Mouse (Mus musculus) neural tube, embryonic 14.5 days (tissue): Measurements from ENCODE around the gene Ift22. TPM values are rescaled to one million over a fixed set of nuclear protein-coding genes. Genes with fewer than 3 reads are reported as not detected.

ENCODE experiments used
- ATAC-seq: fragments of 200-750 bp; cut with Nextera tagmentation; 2 replicates; pipeline ENCODE4 v1.8.0; 2017; ENCODE audit warnings: low read depth, mild to moderate bottlenecking, moderate TSS enrichment, moderate library complexity
- H3K27ac ChIP-seq: fragments of 300-500 bp; sonication (generic); 2 replicates; pipeline ENCODE4 v1.5.1; 2014; ENCODE audit warnings: low read depth, mild to moderate bottlenecking, control low read depth, low read length, moderate library complexity, mixed read lengths
- H3K27me3 ChIP-seq: fragments of 300-500 bp; sonication (generic); 2 replicates; pipeline ENCODE4 v1.6.1; 2014; ENCODE audit warnings: low read length; ENCODE audit not compliant: control insufficient read depth, insufficient read depth
- H3K36me3 ChIP-seq: fragments of 300-500 bp; sonication (generic); 2 replicates; pipeline ENCODE4 v1.6.1; 2014; ENCODE audit warnings: low read length, mixed read lengths; ENCODE audit not compliant: control insufficient read depth, insufficient read depth
- H3K4me1 ChIP-seq: fragments of 300-500 bp; sonication (generic); 2 replicates; pipeline ENCODE4 v1.6.1; 2014; ENCODE audit warnings: low read length; ENCODE audit not compliant: control insufficient read depth, insufficient read depth
- H3K4me2 ChIP-seq: fragments of 300-500 bp; sonication (generic); 2 replicates; pipeline ENCODE4 v1.6.1; 2014; ENCODE audit warnings: mild to moderate bottlenecking, low read depth, low read length, control low read depth
- H3K4me3 ChIP-seq: fragments of 300-500 bp; sonication (generic); 2 replicates; pipeline ENCODE4 v1.5.1; 2014; ENCODE audit warnings: low read depth, low read length, control low read depth, mixed read lengths
- H3K9ac ChIP-seq: fragments of 300-500 bp; sonication (generic); replicated peaks from 2 replicates; pipeline ENCODE4 v1.6.1; 2014; ENCODE audit warnings: low read depth, mild to moderate bottlenecking, control low read depth, low read length, mixed read lengths
- H3K9me3 ChIP-seq: fragments of 300-500 bp; sonication (generic); 2 replicates; pipeline ENCODE4 v1.6.1; 2016; ENCODE audit warnings: low read length; ENCODE audit not compliant: control insufficient read depth
- WGBS: fragments of 180-500 bp; shearing (Covaris S2); extraction: QIAGEN DNeasy Blood & Tissue Kit; methylation state at CpG from one replicate; pipeline ENCODE4 v1.1.7; 2014; 5-methylcytosine and 5-hydroxymethylcytosine counted together
- polyA plus RNA-seq: library from polyadenylated mRNA; unstranded; fragments of >200 nt; fragmentation: Nextera tagmentation; extraction: Ambion mirVana; gene quantifications from 2 replicates; pipeline ENCODE4 v1.2.1, GENCODE M21; 2014

The Ift22 gene
- polyA plus RNA-seq, 1 experiment from 2014 or later: 119 TPM

- Histone ChIP-seq H3K4me2 (no peak overlapping the region), H3K36me3 (no peaks in the 10 kb centered on the region), H3K27ac (no peak overlapping the region), H3K9me3 (no peaks in the 10 kb centered on the region), H3K27me3 (no peaks in the 10 kb centered on the region), H3K4me3 (no peak overlapping the region), H3K4me1 (peaks cover 11% of the 10 kb centered on the region), H3K9ac (no peak overlapping the region)
- no peak for ATAC-seq
- 75% methylated on average over 4 of the region's 4 CpGs for WGBS
Observed at GRCm38 (mm10) chr5:136952153-136952552, 44.2 kb downstream of the Ift22 start.

- H3K36me3 ChIP-seq: no peaks in the 10 kb centered on the region
- WGBS: under 1% methylated on average over 23 of the region's 23 CpGs
Observed at GRCm38 (mm10) chr5:136953015-136953414, 45.1 kb downstream of the Ift22 start, which contains the start of gene Fis1. Gene Fis1, plus strand, starts transcription at chr5:136953275.

GRCm38 (mm10) chr5:136953440-136953951 is 45.5 kb downstream of the Ift22 start:
- WGBS: 2% methylated on average over 12 of the region's 12 CpGs
- no peaks in the 10 kb centered on the region for H3K36me3 ChIP-seq

More at GRCm38 (mm10) chr5:136953015-136953414, 45.1 kb downstream of the Ift22 start, which contains the start of gene Fis1:
- no peaks in the 10 kb centered on the region for H3K27me3 ChIP-seq
- H3K4me3 ChIP-seq: peak within 1 kb of the TSS; percentile 57
- H3K9ac ChIP-seq: peak within 1 kb of the TSS; percentile 57
- H3K4me2 ChIP-seq: peak within 1 kb of the TSS; percentile 66
- no peaks in the 10 kb centered on the region for H3K9me3 ChIP-seq
- peak within 1 kb of the TSS; percentile 45; the same call in 1 of the 2 replicates for H3K27ac ChIP-seq
- H3K4me1 ChIP-seq: peaks cover 11% of the 10 kb centered on the region
- ATAC-seq: peak; percentile 98

GRCm38 (mm10) chr5:136955622-136956021 is 47.7 kb downstream of the Ift22 start:
- Histone ChIP-seq H3K9me3 (no peaks in the 10 kb centered on the region), H3K27me3 (no peaks in the 10 kb centered on the region), H3K4me2 (no peak overlapping the region), H3K9ac (no peak overlapping the region), H3K36me3 (no peaks in the 10 kb centered on the region), H3K4me3 (no peak overlapping the region), H3K4me1 (peaks cover 11% of the 10 kb centered on the region), H3K27ac (no peak overlapping the region)
- no peak for ATAC-seq
- 90% methylated on average over 4 of the region's 4 CpGs for WGBS

More at GRCm38 (mm10) chr5:136953440-136953951, 45.5 kb downstream of the Ift22 start:
- no peak for ATAC-seq
- H3K27me3 ChIP-seq: no peaks in the 10 kb centered on the region
- peaks cover 11% of the 10 kb centered on the region for H3K4me1 ChIP-seq
- H3K4me3 ChIP-seq: peak overlapping the region; percentile 57
- H3K4me2 ChIP-seq: peak overlapping the region; percentile 66
- no peaks in the 10 kb centered on the region for H3K9me3 ChIP-seq
- H3K27ac ChIP-seq: peak overlapping the region; percentile 45; the same call in 1 of the 2 replicates
- H3K9ac ChIP-seq: peak overlapping the region; percentile 57

- ATAC-seq: no peak
- no peak overlapping the region for H3K27ac ChIP-seq
- WGBS: 95% methylated on average over 1 of the region's 1 CpGs
- H3K36me3 ChIP-seq: no peaks in the 10 kb centered on the region
- peaks cover 11% of the 10 kb centered on the region for H3K4me1 ChIP-seq
- no peak overlapping the region for H3K4me3 ChIP-seq
- no peaks in the 10 kb centered on the region for H3K9me3 ChIP-seq
- no peak overlapping the region for H3K4me2 ChIP-seq
- H3K27me3 ChIP-seq: no peaks in the 10 kb centered on the region
- no peak overlapping the region for H3K9ac ChIP-seq
Observed at GRCm38 (mm10) chr5:136957250-136957649, 49.3 kb downstream of the Ift22 start.

DNA sequence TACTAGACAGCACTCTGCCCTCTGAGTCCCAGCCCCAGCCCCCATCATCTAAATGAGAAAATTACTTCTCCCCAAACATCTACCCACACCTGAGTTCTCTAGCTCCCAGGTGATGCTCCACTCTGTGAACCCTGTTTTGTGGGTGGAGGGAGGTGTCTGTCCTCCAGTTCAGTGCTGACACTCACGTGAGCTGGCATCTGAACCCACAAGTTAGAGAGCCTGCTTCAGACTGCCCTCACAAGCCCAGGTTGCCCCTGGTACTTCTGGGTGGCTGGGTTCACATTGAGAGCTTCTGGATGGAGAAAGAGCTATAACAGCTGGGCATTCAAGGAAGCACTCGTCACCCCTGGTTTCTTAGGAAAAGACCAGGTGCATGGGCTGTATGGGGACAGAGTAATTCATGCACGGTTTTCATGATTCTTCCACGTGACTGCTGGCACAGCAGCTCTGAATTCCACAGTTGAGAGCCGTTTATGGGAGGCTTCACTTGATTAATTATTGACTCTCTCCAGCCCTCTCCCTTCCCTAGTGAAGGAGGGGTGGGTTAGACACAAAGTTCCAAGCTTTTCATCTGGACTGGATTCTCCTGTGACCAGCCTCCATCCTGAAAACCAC is 51.1 kb downstream of the Ift22 start:
- 53% methylated on average over 5 of the region's 5 CpGs for WGBS
- Histone ChIP-seq H3K9ac (no peak overlapping the region), H3K36me3 (0 out of 2 replicates have a peak, but pooled peaks cover 9% of the 10 kb centered on the region), H3K4me1 (peaks cover 14% of the 10 kb centered on the region), H3K27ac (no peak overlapping the region), H3K4me2 (no peak overlapping the region), H3K4me3 (no peak overlapping the region), H3K27me3 (no peaks in the 10 kb centered on the region), H3K9me3 (no peaks in the 10 kb centered on the region)
- no peak for ATAC-seq

DNA sequence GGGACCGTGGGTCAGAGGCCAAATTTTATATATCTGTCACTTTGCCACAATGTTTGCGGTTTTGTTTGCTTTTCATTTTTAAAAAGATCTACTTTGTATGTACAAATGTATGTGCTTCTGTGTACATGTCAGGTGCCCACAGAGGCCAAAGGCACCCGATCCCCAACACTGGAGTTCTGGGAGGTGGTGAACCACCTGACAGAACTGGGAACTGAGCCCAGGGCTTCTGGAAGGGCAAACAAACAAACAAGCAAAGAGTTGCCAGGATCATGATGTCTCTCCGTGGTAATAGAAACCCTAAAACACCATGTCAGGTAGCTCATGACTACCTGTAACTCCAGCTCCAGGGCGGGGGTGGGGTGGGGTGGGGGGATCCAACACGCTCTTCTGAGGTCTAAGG is 52.1 kb downstream of the Ift22 start:
- Histone ChIP-seq H3K27me3 (no peaks in the 10 kb centered on the region), H3K4me3 (no peak overlapping the region), H3K4me2 (no peak overlapping the region), H3K36me3 (peaks cover 16% of the 10 kb centered on the region; the same call in 1 of the 2 replicates), H3K9ac (no peak overlapping the region), H3K9me3 (no peaks in the 10 kb centered on the region), H3K27ac (no peak overlapping the region), H3K4me1 (peaks cover 8% of the 10 kb centered on the region; the same call in 1 of the 2 replicates)
- no peak for ATAC-seq
- 98% methylated on average over 6 of the region's 6 CpGs for WGBS

DNA sequence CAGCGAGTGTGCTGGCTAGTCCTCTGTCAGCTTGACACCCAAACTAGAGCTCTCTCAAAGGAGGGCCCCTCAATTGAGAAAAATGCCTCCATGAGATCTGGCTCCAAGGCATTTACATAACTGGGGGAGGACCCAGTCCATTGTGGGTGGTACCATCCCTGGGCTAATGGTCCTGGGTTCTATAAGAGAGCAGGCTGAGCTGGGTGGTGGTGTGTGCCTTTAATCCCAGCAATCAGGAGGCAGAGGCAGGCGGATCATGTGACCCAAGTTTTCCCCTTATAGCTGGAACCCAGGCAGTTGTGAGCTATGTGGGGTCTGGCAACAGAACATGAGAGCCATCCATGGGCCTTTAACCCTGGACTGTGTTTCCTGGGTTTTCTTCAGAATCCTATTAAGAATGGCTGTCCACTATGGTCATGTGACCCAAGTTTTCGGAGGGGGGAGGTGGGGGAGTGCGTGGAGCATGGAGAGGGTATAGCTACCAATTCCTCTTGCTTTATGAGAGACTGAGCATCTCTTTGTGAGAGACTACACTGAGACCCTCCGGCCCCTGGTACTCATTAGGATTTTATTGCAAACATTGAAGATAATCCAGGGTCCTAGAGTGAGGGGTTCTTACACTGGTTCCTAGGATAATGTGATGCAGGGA is 53.5 kb downstream of the Ift22 start:
- 27% methylated on average over 5 of the region's 5 CpGs for WGBS
- ATAC-seq: peak; percentile 39
- Histone ChIP-seq H3K4me3 (peak overlapping the region; percentile 66), H3K36me3 (peaks cover 29% of the 10 kb centered on the region), H3K4me1 (peaks cover 5% of the 10 kb centered on the region; the same call in 1 of the 2 replicates), H3K27ac (peak overlapping the region; percentile 86), H3K9ac (peak overlapping the region; percentile 67), H3K27me3 (no peaks in the 10 kb centered on the region), H3K9me3 (no peaks in the 10 kb centered on the region), H3K4me2 (peak overlapping the region; percentile 74)

- H3K4me3 ChIP-seq: peak overlapping the region; percentile 66
- no peaks in the 10 kb centered on the region for H3K9me3 ChIP-seq
- no peaks in the 10 kb centered on the region for H3K27me3 ChIP-seq
- peaks cover 29% of the 10 kb centered on the region for H3K36me3 ChIP-seq
- peak overlapping the region; percentile 74 for H3K4me2 ChIP-seq
- under 1% methylated on average over 20 of the region's 20 CpGs for WGBS
- peaks cover 5% of the 10 kb centered on the region; the same call in 1 of the 2 replicates for H3K4me1 ChIP-seq
- H3K27ac ChIP-seq: peak overlapping the region; percentile 86
- ATAC-seq: peak; percentile 90
- H3K9ac ChIP-seq: peak overlapping the region; percentile 67
Observed at GRCm38 (mm10) chr5:136961983-136962461, 54.1 kb downstream of the Ift22 start.
